Mouse (Mus musculus) embryonic fibroblast, embryonic 13.5 days (primary cell): ENCODE data around the gene Kcna7. TPM values are rescaled to one million over a fixed set of nuclear protein-coding genes. Genes with fewer than 3 reads are reported as not detected.
A peak's percentile ranks its signal among the peaks of the same experiment; 100 is the strongest.
"Not testable (repeated sequence)": the region's sequence is repeated elsewhere in the genome, so short reads cannot be mapped to it uniquely, and the experiment has no call there.

Experiments used
- H3K27ac ChIP-seq: 2 replicates; pipeline ENCODE4 v1.5.1; 2012; ENCODE audit warnings: low read length, control low read depth, inconsistent platforms; ENCODE audit not compliant: insufficient read depth
- H3K4me1 ChIP-seq: 2 replicates; pipeline ENCODE4 v1.6.1; 2011; ENCODE audit warnings: low read length; ENCODE audit not compliant: control insufficient read depth, insufficient read depth
- H3K4me3 ChIP-seq: 2 replicates; pipeline ENCODE4 v1.5.1; 2011; ENCODE audit warnings: mild to moderate bottlenecking, control low read depth, low read length; ENCODE audit not compliant: insufficient read depth
- CTCF ChIP-seq: IDR thresholded peaks from 2 replicates; pipeline ENCODE4 v1.5.1; 2011; ENCODE audit warnings: mild to moderate bottlenecking, control low read depth, low read length, moderate library complexity, borderline replicate concordance; ENCODE audit not compliant: insufficient read depth
- POLR2A ChIP-seq: IDR thresholded peaks from 2 replicates; pipeline ENCODE4 v1.6.1; 2011; ENCODE audit warnings: low read depth, mild to moderate bottlenecking, control low read depth, low read length, moderate library complexity
- polyA plus RNA-seq: library from polyadenylated mRNA; stranded (reverse); fragments of >200 nt; gene quantifications from 2 replicates; pipeline ENCODE4 v1.2.4, GENCODE M21; 2011; ENCODE audit warnings: low read depth; ENCODE audit not compliant: missing spikeins, insufficient read length

Kcna7 gene
- polyA plus RNA-seq, 1 experiment = not detected

DNA sequence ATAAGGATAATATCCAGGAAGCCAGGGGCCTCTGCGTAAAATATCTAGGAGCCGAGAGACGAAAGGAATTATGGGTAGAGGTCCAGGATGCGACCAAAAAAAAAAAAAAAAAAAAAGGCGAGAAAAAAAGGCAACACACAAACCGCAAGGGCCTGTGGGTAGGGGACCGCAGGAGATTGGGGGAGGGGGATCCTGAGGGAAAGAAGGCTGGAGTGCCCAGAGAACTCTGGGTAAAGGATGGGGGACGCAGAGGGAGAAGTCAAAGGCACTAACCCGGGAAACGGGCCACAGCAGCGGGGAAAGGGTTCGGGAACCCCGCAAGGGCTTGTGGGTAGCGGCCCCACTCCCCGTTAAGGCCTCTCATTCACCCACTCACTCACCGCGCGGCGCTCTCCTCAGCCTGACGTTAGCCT lies 10.3 kb upstream of the Kcna7 start:
- Histone ChIP-seq H3K27ac (peak overlapping the region; percentile 84), H3K4me1 (no peaks in the 10 kb centered on the region), H3K4me3 (peak overlapping the region; percentile 78)
- TF ChIP-seq CTCF (no peak), POLR2A (no peak)

DNA sequence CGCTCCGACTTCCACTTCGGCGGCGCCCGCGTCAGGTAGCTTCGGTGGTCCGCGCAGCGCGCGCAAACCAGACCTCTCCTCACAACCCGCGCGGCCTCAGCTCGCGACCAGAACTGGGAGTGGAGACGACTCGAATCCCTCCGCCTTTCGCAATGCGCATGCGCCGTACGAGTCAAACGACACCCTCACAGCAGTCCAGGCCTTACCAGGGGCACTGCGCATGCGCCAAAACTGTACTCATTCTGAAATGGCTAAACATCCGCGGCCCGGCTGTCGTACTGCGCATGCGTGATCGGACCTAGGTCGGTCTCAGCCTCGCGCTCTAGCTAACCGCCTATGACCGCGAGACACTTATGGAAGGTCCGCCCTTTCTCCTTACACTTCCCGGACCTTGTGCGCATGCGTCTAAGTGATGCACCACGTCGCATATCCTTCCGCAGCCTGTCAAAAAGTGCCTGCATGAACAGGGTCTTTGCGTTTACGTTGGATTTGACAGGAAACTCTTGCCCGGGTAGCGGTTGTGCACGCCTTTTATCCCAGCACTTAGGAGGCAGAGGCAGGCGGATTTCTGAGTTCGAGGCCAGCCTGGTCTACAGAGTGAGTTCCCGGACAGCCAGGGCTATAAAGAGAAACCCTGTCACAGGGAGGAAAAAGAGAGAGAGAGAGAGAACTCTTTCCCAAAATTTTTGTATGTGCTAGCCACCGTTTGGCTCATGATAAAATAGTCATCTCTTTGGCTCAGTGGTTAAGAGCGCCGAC lies 9.7 kb upstream of the Kcna7 start, which contains the start of gene Snrnp70:
Gene Snrnp70 (minus strand): TSS at position 165 of the 759 bp plus-strand sequence.
- H3K27ac ChIP-seq = peak within 1 kb of the TSS; percentile 84
- peak within 1 kb of the TSS; percentile 78 for H3K4me3 ChIP-seq
- peak; percentile 93 for TF ChIP-seq POLR2A
- no peak for TF ChIP-seq CTCF
- no peaks in the 10 kb centered on the region for H3K4me1 ChIP-seq

DNA sequence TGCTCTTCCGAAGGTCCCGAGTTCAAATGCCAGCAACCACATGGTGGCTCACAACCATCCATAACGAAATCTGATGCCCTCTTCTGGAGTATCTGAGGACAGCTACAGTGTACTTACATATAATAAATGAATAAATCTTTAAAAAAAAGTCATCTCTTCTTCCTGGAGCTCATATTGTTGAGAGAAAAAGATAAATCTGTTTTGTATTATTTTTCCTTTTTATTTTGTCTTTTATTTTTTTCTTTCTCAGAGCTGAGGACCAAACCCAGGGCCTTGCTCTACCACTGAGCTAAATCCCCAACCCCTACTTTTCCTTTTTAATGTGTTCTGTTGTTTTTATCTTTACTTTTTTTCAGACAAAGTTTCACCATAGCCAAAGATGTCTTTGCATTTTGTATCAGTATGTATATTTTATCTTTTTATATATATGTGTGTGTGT lies 9.1 kb upstream of the Kcna7 start:
- H3K4me1 ChIP-seq = not testable (repeated sequence)
- peak overlapping the region; percentile 45 for H3K4me3 ChIP-seq
- H3K27ac ChIP-seq = peak overlapping the region; percentile 63; the same call in 1 of the 2 replicates

DNA sequence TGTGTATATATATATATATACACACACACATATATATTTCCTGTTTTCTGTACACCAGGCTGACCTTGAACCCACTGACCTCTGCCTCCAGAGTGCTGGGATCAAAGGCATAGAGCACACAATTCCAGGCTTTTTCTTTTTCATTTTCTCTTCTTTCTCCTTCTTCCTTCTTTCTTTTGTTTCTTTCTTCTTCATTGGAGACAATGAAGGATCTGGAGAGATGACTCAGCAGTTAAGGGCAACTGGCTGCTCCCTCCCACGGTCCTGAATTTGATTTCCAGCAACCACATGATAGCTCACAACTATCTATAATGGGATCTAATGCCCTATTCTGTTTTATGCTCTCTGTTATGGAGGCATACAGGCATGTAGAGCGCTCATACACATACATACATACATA lies 8.7 kb upstream of the Kcna7 start:
- TF ChIP-seq CTCF (no peak), POLR2A (no peak)
- Histone ChIP-seq H3K4me3 (no peak overlapping the region), H3K27ac (peak overlapping the region; percentile 63; the same call in 1 of the 2 replicates), H3K4me1 (no peaks in the 10 kb centered on the region)

DNA sequence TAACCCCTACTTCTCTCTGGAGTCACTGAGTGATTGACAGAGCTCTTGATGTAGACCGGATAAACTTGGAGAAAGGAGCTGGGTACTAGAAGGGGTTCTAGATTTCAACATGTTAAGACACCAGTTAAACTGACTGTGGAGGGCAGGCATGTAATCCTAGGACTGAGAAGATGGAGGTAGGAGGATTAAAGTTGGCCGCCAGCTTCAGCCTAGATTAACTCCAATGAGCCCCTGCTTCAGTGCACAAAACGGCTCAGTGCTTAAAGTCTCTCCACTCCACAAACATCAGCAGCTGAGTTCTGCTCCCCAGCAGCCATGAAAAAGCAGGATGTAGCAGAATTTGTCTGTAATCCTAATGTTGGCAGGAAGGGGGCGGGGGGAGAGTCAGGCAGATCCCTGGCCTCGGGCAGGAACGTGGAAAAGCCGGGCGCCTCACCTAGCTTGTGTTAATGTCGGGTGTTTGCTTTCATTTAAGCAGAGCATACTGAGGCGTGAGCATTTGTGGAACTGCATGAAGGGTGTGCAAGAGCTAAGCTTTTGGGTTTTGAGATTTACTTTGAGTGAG lies 3.9 kb upstream of the Kcna7 start:
- TF ChIP-seq POLR2A (no peak), CTCF (no peak)
- H3K27ac ChIP-seq = no peak overlapping the region
- H3K4me1 ChIP-seq = no peaks in the 10 kb centered on the region
- no peak overlapping the region for H3K4me3 ChIP-seq

DNA sequence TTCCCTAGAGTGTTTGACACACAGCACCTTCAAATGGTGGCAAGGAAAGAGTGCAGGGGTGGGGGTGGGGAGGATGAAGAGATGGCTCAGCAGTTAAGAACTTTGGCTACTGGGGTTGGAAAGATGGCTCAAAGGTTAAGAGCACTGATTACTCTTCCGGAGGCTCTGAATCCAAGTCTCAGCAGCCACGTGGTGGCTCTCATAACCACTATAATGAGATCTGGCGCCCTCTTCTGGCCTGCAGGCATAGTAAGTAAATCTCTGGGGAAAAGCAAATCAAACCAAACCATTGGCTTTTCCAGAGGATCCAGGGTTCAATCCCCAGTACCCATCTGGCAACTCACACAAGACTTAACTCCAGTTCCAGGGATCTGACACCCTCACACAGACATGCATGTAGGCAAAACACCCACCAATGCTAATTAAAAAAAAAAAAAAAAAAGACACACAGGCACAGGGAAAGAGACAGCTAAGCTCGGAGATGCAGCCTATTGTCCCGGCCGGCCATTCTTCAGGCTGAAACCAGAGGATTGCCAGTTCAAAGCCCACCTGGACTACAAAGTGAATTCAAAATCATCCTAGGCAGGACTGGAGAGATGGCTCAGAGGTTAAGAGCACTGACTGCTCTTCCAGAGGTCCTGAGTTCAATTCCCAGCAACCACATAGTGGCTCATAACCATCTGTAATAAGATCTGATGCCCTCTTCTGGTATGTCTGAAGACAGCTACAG lies 1.8 kb upstream of the Kcna7 start:
- Histone ChIP-seq H3K4me3 (no peak overlapping the region), H3K4me1 (no peaks in the 10 kb centered on the region)

DNA sequence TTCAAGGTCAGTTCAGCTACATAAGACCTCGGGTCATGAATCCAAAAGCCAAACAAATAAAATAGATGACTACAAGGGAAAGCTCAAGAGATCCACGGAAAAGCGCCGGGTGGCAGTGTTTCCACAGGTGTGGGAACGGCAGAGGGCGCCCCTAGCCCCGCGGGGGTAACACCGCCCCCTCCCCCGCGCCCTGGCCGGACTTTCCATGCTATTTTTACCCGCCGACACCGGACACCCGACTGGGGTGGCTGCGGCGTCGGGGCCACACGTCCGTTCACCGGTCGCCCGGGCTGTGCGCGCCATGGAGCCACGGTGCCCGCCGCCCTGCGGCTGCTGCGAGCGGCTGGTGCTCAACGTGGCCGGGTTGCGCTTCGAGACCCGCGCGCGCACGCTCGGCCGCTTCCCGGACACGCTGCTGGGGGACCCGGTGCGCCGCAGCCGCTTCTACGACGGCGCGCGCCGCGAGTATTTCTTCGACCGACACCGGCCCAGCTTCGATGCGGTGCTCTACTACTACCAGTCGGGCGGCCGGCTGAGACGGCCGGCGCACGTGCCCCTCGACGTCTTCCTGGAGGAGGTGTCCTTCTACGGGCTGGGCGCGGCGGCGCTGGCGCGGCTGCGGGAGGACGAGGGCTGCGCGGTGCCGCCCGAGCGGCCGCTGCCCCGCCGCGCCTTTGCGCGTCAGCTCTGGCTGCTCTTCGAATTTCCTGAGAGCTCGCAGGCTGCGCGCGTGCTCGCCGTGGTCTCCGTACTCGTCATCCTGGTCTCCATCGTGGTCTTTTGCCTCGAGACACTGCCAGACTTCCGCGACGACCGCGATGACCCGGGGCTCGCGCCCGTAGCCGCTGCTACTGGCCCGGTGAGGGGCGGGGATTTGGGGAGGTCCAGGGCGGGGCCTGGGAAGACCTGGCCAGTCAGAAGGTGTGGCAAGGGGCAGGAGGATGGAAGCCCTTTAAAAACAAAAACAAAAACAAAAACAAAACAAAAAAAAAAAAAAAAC lies 1.0 kb downstream of the Kcna7 start:
- no peak for TF ChIP-seq POLR2A
- no peak for TF ChIP-seq CTCF
- H3K27ac ChIP-seq = no peak overlapping the region
- no peaks in the 10 kb centered on the region for H3K4me1 ChIP-seq
- H3K4me3 ChIP-seq = peak overlapping the region; percentile 38

More for the DNA sequence above, 1.8 kb upstream of the Kcna7 start:
- no peak for TF ChIP-seq CTCF
- TF ChIP-seq POLR2A = no peak
- H3K27ac ChIP-seq = no peak overlapping the region

DNA sequence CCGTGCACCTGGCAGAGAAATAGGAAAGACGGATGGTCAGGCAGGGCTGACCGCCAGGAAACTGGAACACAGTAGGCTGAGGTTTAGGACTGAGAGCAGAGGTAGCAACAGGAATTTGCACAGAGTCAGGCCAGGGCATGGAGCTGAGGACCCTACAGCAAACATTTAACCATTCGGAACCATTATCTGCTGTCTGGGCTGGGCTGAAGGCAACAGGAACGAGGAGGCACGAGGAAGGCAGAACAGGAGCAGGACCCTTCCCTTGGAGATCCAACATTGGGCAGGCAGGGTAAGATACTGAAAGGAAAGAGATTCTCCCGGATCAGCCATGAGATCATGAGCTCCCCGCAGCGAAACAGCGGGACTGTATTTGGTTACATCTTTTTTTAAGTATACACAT lies 2.4 kb downstream of the Kcna7 start:
- Histone ChIP-seq H3K4me1 (no peaks in the 10 kb centered on the region), H3K27ac (no peak overlapping the region), H3K4me3 (no peak overlapping the region)
- TF ChIP-seq POLR2A = no peak

DNA sequence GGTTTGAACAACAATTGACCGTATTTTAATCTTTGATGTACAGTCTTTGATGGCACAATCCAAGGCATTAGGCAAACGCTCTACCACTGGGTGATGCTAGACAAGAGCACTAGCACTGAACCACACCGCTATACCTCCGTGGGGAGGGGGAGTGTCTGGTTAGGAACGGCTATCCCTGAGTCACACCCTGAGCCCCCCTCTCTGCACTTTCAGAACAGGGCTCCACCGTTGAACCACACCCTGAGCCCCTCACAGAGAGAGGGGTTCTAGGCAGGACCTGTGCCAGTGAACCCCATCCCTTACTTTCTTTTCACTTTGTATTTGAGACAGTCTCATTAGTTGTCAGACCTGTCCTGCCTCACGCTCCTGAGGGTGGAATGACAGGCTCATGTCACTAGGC lies 2.9 kb downstream of the Kcna7 start:
- H3K4me1 ChIP-seq = no peaks in the 10 kb centered on the region

More for the DNA sequence above, 2.9 kb downstream of the Kcna7 start:
- Histone ChIP-seq H3K4me3 (no peak overlapping the region), H3K27ac (no peak overlapping the region)
- TF ChIP-seq CTCF = no peak
- TF ChIP-seq POLR2A = no peak
